Mouse (Mus musculus) cerebellum, adult 2 months (tissue): ENCODE measurements around the gene Cnr1.

Experiments
- CTCF ChIP-seq: fragments of 200-500 bp; IDR thresholded peaks from 2 replicates; pipeline ENCODE4 v1.5.1; 2011; ENCODE audit warnings: low read depth, mild to moderate bottlenecking, control low read depth, low read length, moderate library complexity, borderline replicate concordance; ENCODE audit not compliant: insufficient read depth
- POLR2A ChIP-seq: fragments of 200-500 bp; IDR thresholded peaks from 2 replicates; pipeline ENCODE4 v1.6.1; 2011; ENCODE audit warnings: low read length, control low read depth, borderline replicate concordance; ENCODE audit not compliant: insufficient read depth

DNA sequence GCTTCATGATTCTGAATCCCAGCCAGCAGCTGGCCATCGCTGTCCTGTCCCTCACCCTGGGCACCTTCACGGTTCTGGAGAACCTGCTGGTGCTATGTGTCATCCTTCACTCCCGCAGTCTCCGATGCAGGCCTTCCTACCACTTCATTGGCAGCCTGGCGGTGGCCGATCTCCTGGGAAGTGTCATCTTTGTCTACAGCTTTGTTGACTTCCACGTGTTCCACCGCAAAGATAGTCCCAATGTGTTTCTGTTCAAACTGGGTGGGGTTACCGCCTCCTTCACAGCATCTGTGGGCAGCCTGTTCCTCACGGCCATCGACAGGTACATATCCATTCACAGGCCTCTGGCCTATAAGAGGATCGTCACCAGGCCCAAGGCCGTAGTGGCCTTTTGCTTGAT, 19.5 kb downstream of the Cnr1 start:
- TF ChIP-seq CTCF: no peak
- no peak for TF ChIP-seq POLR2A
